Mouse (Mus musculus) bone marrow macrophage, adult 2 months (primary cell): ENCODE measurements around the gene Elmod2. TPM values are rescaled to one million over a fixed set of nuclear protein-coding genes. Genes with fewer than 3 reads are reported as not detected.
A peak's percentile ranks its signal among the peaks of the same experiment; 100 is the strongest.

ENCODE experiments used
- H3K27ac ChIP-seq: 2 replicates; pipeline ENCODE4 v1.5.1; 2012; ENCODE audit warnings: low read depth, low read length; ENCODE audit not compliant: insufficient read depth
- H3K4me1 ChIP-seq: 2 replicates; pipeline ENCODE4 v1.6.1; 2012; ENCODE audit warnings: low read length; ENCODE audit not compliant: control insufficient read depth, insufficient read depth
- H3K4me3 ChIP-seq: 2 replicates; pipeline ENCODE4 v1.5.1; 2012; ENCODE audit warnings: mild to moderate bottlenecking, low read length, moderate library complexity; ENCODE audit not compliant: insufficient read depth
- CTCF ChIP-seq: IDR thresholded peaks from 2 replicates; pipeline ENCODE4 v1.5.1; 2012; ENCODE audit warnings: low read depth, mild to moderate bottlenecking, low read length, moderate library complexity
- POLR2A ChIP-seq: IDR thresholded peaks from 2 replicates; pipeline ENCODE4 v1.6.1; 2012; ENCODE audit warnings: mild to moderate bottlenecking, low read depth, low read length, borderline replicate concordance
- polyA plus RNA-seq: library from polyadenylated mRNA; stranded (reverse); fragments of >200 nt; gene quantifications from 2 replicates; pipeline ENCODE4 v1.2.4, GENCODE M21; 2012; ENCODE audit not compliant: missing spikeins, insufficient read depth, insufficient read length

Gene Elmod2
- polyA plus RNA-seq = 14.2 and 15.0 TPM in 2 replicates

- TF ChIP-seq POLR2A = peak; percentile 50; the same call in 1 of the 2 replicates
- no peak for TF ChIP-seq CTCF
- Histone ChIP-seq H3K27ac (peak within 1 kb of the TSS; percentile 22; the same call in 1 of the 2 replicates), H3K4me3 (peak within 1 kb of the TSS; percentile 88), H3K4me1 (no peaks in the 10 kb centered on the region)
Measured at GRCm38 (mm10) chr8:83331899-83332697, at the start of gene Elmod2. Elmod2 (minus strand) TSS chr8:83332486.

GRCm38 (mm10) chr8:83381016-83381415, 48.7 kb upstream of the Elmod2 start:
- no peak overlapping the region for H3K4me3 ChIP-seq
- no peak overlapping the region for H3K27ac ChIP-seq
- H3K4me1 ChIP-seq = no peaks in the 10 kb centered on the region
- TF ChIP-seq CTCF = no peak
- no peak for TF ChIP-seq POLR2A

GRCm38 (mm10) chr8:83380141-83380540, 47.9 kb upstream of the Elmod2 start:
- H3K4me1 ChIP-seq = no peaks in the 10 kb centered on the region
- no peak for TF ChIP-seq CTCF
- no peak for TF ChIP-seq POLR2A
- no peak overlapping the region for H3K27ac ChIP-seq
- no peak overlapping the region for H3K4me3 ChIP-seq

- Histone ChIP-seq H3K4me3 (no peak overlapping the region), H3K4me1 (no peaks in the 10 kb centered on the region), H3K27ac (no peak overlapping the region)
- TF ChIP-seq POLR2A (no peak), CTCF (no peak)
Measured at GRCm38 (mm10) chr8:83377231-83377630, 44.9 kb upstream of the Elmod2 start.

- Histone ChIP-seq H3K4me1 (no peaks in the 10 kb centered on the region), H3K27ac (no peak overlapping the region), H3K4me3 (no peak overlapping the region)
- TF ChIP-seq CTCF (no peak), POLR2A (no peak)
Measured at GRCm38 (mm10) chr8:83363156-83363769, 31.0 kb upstream of the Elmod2 start.

GRCm38 (mm10) chr8:83351315-83351714, 19.0 kb upstream of the Elmod2 start:
- Histone ChIP-seq H3K27ac (no peak overlapping the region), H3K4me1 (no peaks in the 10 kb centered on the region), H3K4me3 (no peak overlapping the region)
- TF ChIP-seq CTCF (no peak), POLR2A (no peak)

GRCm38 (mm10) chr8:83348263-83348662, 16.0 kb upstream of the Elmod2 start, which contains the start of gene Mgat4d:
Mgat4d (plus strand) TSS chr8:83348471.
- Histone ChIP-seq H3K4me1 (no peaks in the 10 kb centered on the region), H3K27ac (no peak within 1 kb of the TSS), H3K4me3 (no peak within 1 kb of the TSS)
- TF ChIP-seq CTCF (no peak), POLR2A (no peak)

GRCm38 (mm10) chr8:83342693-83343092, 10.4 kb upstream of the Elmod2 start:
- Histone ChIP-seq H3K4me3 (no peak overlapping the region), H3K27ac (no peak overlapping the region), H3K4me1 (no peaks in the 10 kb centered on the region)
- TF ChIP-seq POLR2A (no peak), CTCF (no peak)

- no peaks in the 10 kb centered on the region for H3K4me1 ChIP-seq
- H3K27ac ChIP-seq = no peak overlapping the region
- TF ChIP-seq CTCF (no peak), POLR2A (no peak)
- H3K4me3 ChIP-seq = no peak overlapping the region
Measured at GRCm38 (mm10) chr8:83342076-83342475, 9.8 kb upstream of the Elmod2 start.

GRCm38 (mm10) chr8:83332864-83333263, 578 bp upstream of the Elmod2 start:
- no peaks in the 10 kb centered on the region for H3K4me1 ChIP-seq
- no peak overlapping the region for H3K27ac ChIP-seq
- TF ChIP-seq CTCF = no peak
- TF ChIP-seq POLR2A = no peak
- peak overlapping the region; percentile 56 for H3K4me3 ChIP-seq

- 0 out of 2 replicates have a peak overlapping the region, but pooled peaks have one; percentile 22 for H3K27ac ChIP-seq
- H3K4me1 ChIP-seq = no peaks in the 10 kb centered on the region
- H3K4me3 ChIP-seq = peak overlapping the region; percentile 88
- no peak for TF ChIP-seq POLR2A
Measured at GRCm38 (mm10) chr8:83331567-83331898, 753 bp downstream of the Elmod2 start.
